ENCODE assay signal across 17 mouse cellular contexts in genomic region chr2:34984885-34985284, GRCm38 (mm10). TPM values are rescaled to one million over a fixed set of nuclear protein-coding genes. Genes with fewer than 3 reads are reported as not detected.
DNase-seq lines count a peak whose midpoint lies in the region; TF ChIP-seq lines count a peak whose summit lies in the region.
"Had no signal": no experiment of that assay in that cellular context is flagged by ENCODE, and none has a peak within 500 bp of the region (broad histone marks: within the 10 kb centered on the region; RNA-seq: fewer than 3 reads in every experiment).

No protein-coding gene starts in this region.

- TF ChIP-seq POLR2A in CH12.LX (IDR thresholded peaks at IDR 0.05; ENCODE audit: low read depth, low read length), result no peak
- TF ChIP-seq POLR2A in heart, adult 2 months (IDR thresholded peaks at IDR 0.05; ENCODE audit: insufficient read depth, low read depth, low read length), result no peak

- intact Hi-C loops in heart, postnatal 14 days (cut with DNase I), result no loop called here
- intact Hi-C loops in heart, adult 2 months (cut with DNase I), result no loop called here

- H3K36me3 ChIP-seq in CH12.LX (replicated peaks in 1 of 2; ENCODE audit: control insufficient read depth in 1 of 2, insufficient read depth in 1 of 2, low read length in 1 of 2) (no peaks in the 10 kb centered on the region), ES-E14 (ENCODE audit: control insufficient read depth, insufficient read depth, low read length, poor library complexity, severe bottlenecking) (no peaks in the 10 kb centered on the region)
- no peaks in the 10 kb centered on the region for H3K36me3 ChIP-seq in heart, adult 2 months (ENCODE audit: control insufficient read depth, insufficient read depth, low read length)
- H3K36me3 ChIP-seq: G1E had no signal

- DNase-seq in CH12.LX (ENCODE audit: extremely low read depth), result no peak
- DNase-seq in ES-E14 (ENCODE audit: low read depth, low spot score), result no peak
- DNase-seq in heart, postnatal 14 days, result no peak
- DNase-seq in heart, adult 2 months, result no peak
- DNase-seq: adrenal gland, adult 2 months; adrenal gland, adult 8-10 months; adrenal gland, postnatal 10 days; adrenal gland, postnatal 14 days; adrenal gland, postnatal 25 days; adrenal gland, postnatal 36 days; B cell, adult 2 months; cerebellum, adult 11 months; cerebellum, adult 11-12 months; cerebellum, adult 18-20 months; cerebellum, adult 2 months; cerebellum, adult 8-10 months had no signal

- dilution Hi-C loops in CH12.LX (cut with MboI; ENCODE audit: extremely low pct_ligation_motif_present, extremely low pct_unique_long_range_greater_than_20kb, low sequenced_read_pairs), result no loop called here

- H3K27ac ChIP-seq in CH12.LX (ENCODE audit: insufficient read depth, low read depth), result no peak overlapping the region
- no peak overlapping the region for H3K27ac ChIP-seq in ES-E14 (ENCODE audit: insufficient read depth, low read depth, low read length, poor library complexity, severe bottlenecking)
- no peak overlapping the region for H3K27ac ChIP-seq in heart, adult 2 months

- TF ChIP-seq RAD21 in CH12.LX (IDR thresholded peaks at IDR 0.05; ENCODE audit: low read depth, low read length), result no peak

- no peaks in the 10 kb centered on the region for H3K79me2 ChIP-seq in CH12.LX (replicated peaks; ENCODE audit: control insufficient read depth, extremely low read depth, insufficient read depth, poor library complexity, severe bottlenecking)
- H3K79me2 ChIP-seq in heart, adult 2 months (replicated peaks; ENCODE audit: control insufficient read depth, insufficient read depth, low read length), result no peaks in the 10 kb centered on the region

- no peak overlapping the region for H3K4me3 ChIP-seq in CH12.LX (replicated peaks in 1 of 3; ENCODE audit: low read depth in 2 of 3, low read length in 2 of 3, poor library complexity in 1 of 3)
- H3K4me3 ChIP-seq in ES-E14 (ENCODE audit: insufficient read depth in 1 of 2, low read depth in 1 of 2, low read length in 2 of 2, poor library complexity in 1 of 2, severe bottlenecking in 1 of 2), result no peak overlapping the region
- H3K4me3 ChIP-seq in heart, adult 2 months, result no peak overlapping the region

- TF ChIP-seq CTCF in CH12.LX (conservative IDR thresholded peaks at IDR 0.05 in 1 of 2, IDR thresholded peaks at IDR 0.05 in 1 of 2; ENCODE audit: low read depth in 2 of 2, low read length in 2 of 2), result no peak
- TF ChIP-seq CTCF in heart, adult 2 months (IDR thresholded peaks at IDR 0.05), result no peak

- H3K4me2 ChIP-seq in CH12.LX (ENCODE audit: insufficient read depth, low read depth, poor library complexity, severe bottlenecking), result no peak overlapping the region

- TF ChIP-seq EP300 in CH12.LX (IDR thresholded peaks at IDR 0.05; ENCODE audit: low read length), result no peak
- TF ChIP-seq EP300 in heart, adult 2 months (IDR thresholded peaks at IDR 0.05; ENCODE audit: insufficient read depth, low read depth, low read length), result no peak

- in situ Hi-C loops in CH12.LX (cut with MboI; ENCODE audit: low pct_ligation_motif_present, low pct_unique_long_range_greater_than_20kb, low sequenced_read_pairs), result no loop called here
- in situ Hi-C loops in ES-E14 (cut with MboI; ENCODE audit: low sequenced_read_pairs in 2 of 2, unreplicated experiment in 2 of 2), result no loop called here

- no peaks in the 10 kb centered on the region for H3K27me3 ChIP-seq in CH12.LX (replicated peaks)
- H3K27me3 ChIP-seq in heart, adult 2 months (ENCODE audit: control insufficient read depth, insufficient read depth, low read length), result no peaks in the 10 kb centered on the region

- H3K4me1 ChIP-seq in CH12.LX (ENCODE audit: control insufficient read depth in 1 of 2, insufficient read depth in 2 of 2) (peaks cover 8 to 22% of the 10 kb centered on the region in 2 experiments; a peak in 3 of 4 replicates), ES-E14 (ENCODE audit: control insufficient read depth in 2 of 2, insufficient read depth in 2 of 2, low read length in 2 of 2, poor library complexity in 1 of 2) (peaks cover 0 to 10% of the 10 kb centered on the region in 2 experiments; a peak in 2 of 4 replicates)
- H3K4me1 ChIP-seq in heart, adult 2 months (ENCODE audit: control insufficient read depth, insufficient read depth, low read length), result peaks cover 2% of the 10 kb centered on the region

- WGBS in heart, adult 2 months, result 90% methylated on average over 8 of the region's 8 CpGs

- H3K9ac ChIP-seq in CH12.LX (ENCODE audit: insufficient read depth, low read depth) (no peak overlapping the region), ES-E14 (ENCODE audit: insufficient read depth, low read depth, low read length, poor library complexity, severe bottlenecking) (no peak overlapping the region)
- no peak overlapping the region for H3K9ac ChIP-seq in heart, adult 2 months (ENCODE audit: low read depth, low read length)

- H3K9me3 ChIP-seq in CH12.LX (replicated peaks; ENCODE audit: low read length) (no peaks in the 10 kb centered on the region), ES-E14 (ENCODE audit: control insufficient read depth, insufficient read depth, low read depth, low read length) (no peaks in the 10 kb centered on the region)
- H3K9me3 ChIP-seq: G1E had no signal

TF ChIP-seq in CH12.LX, 34 proteins besides CTCF, POLR2A, EP300 and RAD21:
- TF ChIP-seq MAFK (IDR thresholded peaks at IDR 0.05; ENCODE audit: insufficient replicate concordance, low read length), result peak; percentile 84
- no peak for TF ChIP-seq ZMIZ1 (IDR thresholded peaks at IDR 0.05; ENCODE audit: low read depth, low read length)
- no peak for TF ChIP-seq POLR2AphosphoS2 (IDR thresholded peaks at IDR 0.05; ENCODE audit: low read depth, low read length)

TF ChIP-seq in ES-E14, 5 proteins besides CTCF, POLR2A, EP300 and RAD21:
- TF ChIP-seq ZNF384 (IDR thresholded peaks at IDR 0.05; ENCODE audit: low read depth, low read length) (no peak), CHD2 (IDR thresholded peaks at IDR 0.05; ENCODE audit: low read depth, low read length) (no peak), ZC3H11A (IDR thresholded peaks at IDR 0.05; ENCODE audit: borderline replicate concordance, low read depth, low read length) (no peak), MAFK (IDR thresholded peaks at IDR 0.05; ENCODE audit: insufficient read depth, low read depth, low read length) (peak; percentile 89), HCFC1 (IDR thresholded peaks at IDR 0.05; ENCODE audit: borderline replicate concordance, insufficient read depth, low read length) (no peak)

RNA-seq across cellular contexts. Expression of gene Traf1, which starts 23.3 kb away (rescaled TPM):
- total RNA-seq in CH12.LX (2012; rRNA removed) (99.2 and 151 TPM in 2 replicates), CH12.LX (2014; rRNA removed) (58.8 and 66.9 TPM in 2 replicates), ES-E14 (2012; rRNA removed) (1.2 and 1.3 TPM in 2 replicates)
- 46.4 and 47.9 TPM in 2 replicates for polyA plus RNA-seq in CH12.LX (2012; ENCODE audit: insufficient read length, low read depth)
- 1 to 10 TPM; 1.3 to 1.7 TPM for total RNA-seq in heart, postnatal 14 days (2021)
- total RNA-seq in heart, adult 2 months (2021), result 1 to 10 TPM; 1.2 TPM
- polyA plus RNA-seq in heart, adult 2 months (2012; rRNA removed), result 2.0 and 2.5 TPM in 2 replicates
- polyA plus RNA-seq: G1E had no signal

Comparison
In these comparisons a context has a peak if more than half of its experiments do, and no peak if none do; other contexts are left out.
1. RNA of gene Traf1, which starts 23.3 kb away (total RNA-seq): 58.8 to 151 TPM in CH12.LX; 1.3 to 1.7 TPM in heart, postnatal 14 days, 1.2 to 1.3 TPM in ES-E14 and 1.2 TPM in heart, adult 2 months; every median in the first group is over 10 times any median in the second.